Mouse (Mus musculus): ENCODE measurements around the gene Actn1. TPM values are rescaled to one million over a fixed set of nuclear protein-coding genes. Genes with fewer than 3 reads are reported as not detected.

Gene Actn1
- total and polyA plus RNA-seq, 3 experiments: 2.7 to 13.2 (median 5.5) TPM

DNA sequence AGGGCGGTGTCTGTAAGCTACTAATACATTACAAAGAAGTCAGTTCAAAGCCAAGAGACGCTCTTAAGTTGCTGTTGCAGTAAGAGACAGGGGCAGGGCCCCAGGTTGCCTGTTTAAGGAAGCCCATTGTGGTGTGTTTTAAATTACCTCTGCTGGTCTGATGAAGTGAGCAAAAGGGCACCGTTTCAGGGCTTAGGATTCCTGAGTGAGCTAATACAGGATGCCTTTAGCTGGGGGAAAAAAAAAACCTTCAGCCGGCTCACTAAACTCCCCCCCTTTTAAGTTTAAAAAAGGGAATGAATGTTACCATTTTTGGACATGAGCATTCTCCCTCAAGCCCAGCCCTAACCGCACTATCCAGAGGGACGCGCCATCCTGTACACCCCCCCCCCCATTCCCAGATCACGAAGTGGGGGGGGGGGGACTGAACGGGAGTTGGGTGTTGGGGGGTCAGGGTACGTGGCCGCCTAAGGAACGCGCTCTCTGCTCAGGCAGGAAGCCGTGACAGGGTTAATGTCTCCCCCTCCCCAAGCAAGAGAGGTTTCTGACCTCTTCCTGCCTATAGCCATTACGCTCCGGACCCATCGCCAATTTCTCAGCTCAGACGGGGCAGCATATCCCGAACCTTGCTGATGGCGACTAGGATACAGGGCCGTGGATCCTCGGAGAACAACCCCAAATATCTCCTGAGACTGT lies 1.5 kb downstream of the Actn1 start:
- dilution Hi-C loops (cut with MboI; ENCODE audit: extremely low pct_ligation_motif_present, extremely low pct_unique_long_range_greater_than_20kb, low sequenced_read_pairs) (no loop called here), in situ Hi-C loops (cut with MboI; ENCODE audit: low pct_ligation_motif_present, low pct_unique_long_range_greater_than_20kb, low sequenced_read_pairs) (no loop called here)
- H3K36me3 ChIP-seq (replicated peaks in 1 of 2; ENCODE audit: control insufficient read depth in 1 of 2, insufficient read depth in 1 of 2, low read length in 1 of 2): no peaks in the 10 kb centered on the region
- H3K9ac ChIP-seq (ENCODE audit: insufficient read depth, low read depth): no peak overlapping the region
- peaks cover 0 to 15% of the 10 kb centered on the region in 2 experiments; a peak in 2 of 4 replicates for H3K4me1 ChIP-seq (ENCODE audit: control insufficient read depth in 1 of 2, insufficient read depth in 2 of 2)
- no peak for DNase-seq (ENCODE audit: extremely low read depth)
- H3K27ac ChIP-seq (ENCODE audit: insufficient read depth, low read depth): no peak overlapping the region
- peaks cover 22% of the 10 kb centered on the region for H3K27me3 ChIP-seq (replicated peaks)
- TF ChIP-seq MAFK (IDR thresholded peaks at IDR 0.05; ENCODE audit: insufficient replicate concordance, low read length) (no peak), USF1 (IDR thresholded peaks at IDR 0.05; ENCODE audit: low read depth, low read length) (no peak), CHD2 (IDR thresholded peaks at IDR 0.05; ENCODE audit: low read length) (no peak), POLR2A (IDR thresholded peaks at IDR 0.05; ENCODE audit: low read depth, low read length) (no peak)
- H3K4me2 ChIP-seq (ENCODE audit: insufficient read depth, low read depth, poor library complexity, severe bottlenecking): peak overlapping the region; percentile 79
- no peaks in the 10 kb centered on the region for H3K79me2 ChIP-seq (replicated peaks; ENCODE audit: control insufficient read depth, extremely low read depth, insufficient read depth, poor library complexity, severe bottlenecking)
- H3K4me3 ChIP-seq (replicated peaks in 1 of 3; ENCODE audit: low read depth in 2 of 3, low read length in 2 of 3, poor library complexity in 1 of 3): peak overlapping the region; percentile 70 to 82 (median 70)
- H3K9me3 ChIP-seq (replicated peaks; ENCODE audit: low read length): no peaks in the 10 kb centered on the region

DNA sequence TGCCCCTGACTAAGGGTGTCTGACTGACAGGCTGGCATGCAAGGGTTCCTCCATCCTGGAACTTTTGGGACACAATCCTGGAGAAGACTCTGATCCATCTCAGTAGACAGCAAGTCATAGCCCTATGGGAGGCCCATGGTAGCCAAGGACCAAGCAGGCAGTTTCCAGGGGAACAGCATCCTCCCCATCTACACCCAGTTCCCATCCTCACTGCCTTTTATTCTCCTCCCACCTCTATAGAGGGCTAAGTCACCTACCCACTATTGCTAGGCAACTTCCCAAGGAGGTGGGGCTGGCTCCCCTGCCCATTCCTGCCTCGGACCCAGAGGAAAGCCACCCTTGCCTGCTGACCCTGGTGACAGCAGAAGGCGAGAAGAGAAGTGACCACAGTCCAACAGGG lies 8.2 kb downstream of the Actn1 start:
- TF ChIP-seq USF1 (IDR thresholded peaks at IDR 0.05; ENCODE audit: low read depth, low read length): no peak
- TF ChIP-seq ZC3H11A (IDR thresholded peaks at IDR 0.05; ENCODE audit: low read depth, low read length): no peak
- no peak for TF ChIP-seq BHLHE40 (IDR thresholded peaks at IDR 0.05; ENCODE audit: low read depth, low read length)
- dilution Hi-C loops (cut with MboI; ENCODE audit: extremely low pct_ligation_motif_present, extremely low pct_unique_long_range_greater_than_20kb, low sequenced_read_pairs) (no loop called here), in situ Hi-C loops (cut with MboI; ENCODE audit: low pct_ligation_motif_present, low pct_unique_long_range_greater_than_20kb, low sequenced_read_pairs) (no loop called here)
- H3K9me3 ChIP-seq (replicated peaks; ENCODE audit: low read length): no peaks in the 10 kb centered on the region
- H3K4me1 ChIP-seq (ENCODE audit: control insufficient read depth in 1 of 2, insufficient read depth in 2 of 2): 0 out of 4 replicates have a peak, but pooled peaks cover 0 to 2% of the 10 kb centered on the region in 2 experiments
- no peak overlapping the region for H3K4me2 ChIP-seq (ENCODE audit: insufficient read depth, low read depth, poor library complexity, severe bottlenecking)
- no peak overlapping the region for H3K9ac ChIP-seq (ENCODE audit: insufficient read depth, low read depth)
- no peaks in the 10 kb centered on the region for H3K79me2 ChIP-seq (replicated peaks; ENCODE audit: control insufficient read depth, extremely low read depth, insufficient read depth, poor library complexity, severe bottlenecking)
- H3K27me3 ChIP-seq (replicated peaks): no peaks in the 10 kb centered on the region
- H3K4me3 ChIP-seq (replicated peaks in 1 of 3; ENCODE audit: low read depth in 2 of 3, low read length in 2 of 3, poor library complexity in 1 of 3): no peak overlapping the region
- no peaks in the 10 kb centered on the region for H3K36me3 ChIP-seq (replicated peaks in 1 of 2; ENCODE audit: control insufficient read depth in 1 of 2, insufficient read depth in 1 of 2, low read length in 1 of 2)
- no peak overlapping the region for H3K27ac ChIP-seq (ENCODE audit: insufficient read depth, low read depth)
- DNase-seq (ENCODE audit: extremely low read depth): no peak

DNA sequence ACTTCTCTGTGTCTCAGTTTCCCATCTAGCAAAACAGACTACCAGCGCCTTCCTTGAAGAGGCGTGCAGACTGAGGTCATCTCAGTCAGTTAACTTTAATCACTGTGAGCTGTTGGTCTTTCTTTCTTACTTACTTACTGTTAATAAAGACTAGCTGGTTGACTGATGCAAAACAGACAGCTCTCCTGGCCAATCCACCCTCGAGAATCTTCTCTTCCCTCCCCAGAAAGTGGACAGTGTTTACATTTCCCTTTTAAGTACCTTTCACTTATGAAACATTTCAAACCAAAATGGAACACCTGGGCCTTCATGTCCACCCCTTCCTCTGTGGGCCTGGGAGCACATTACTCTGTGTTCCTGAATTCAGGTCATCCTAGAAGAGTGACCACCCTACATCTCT lies 8.6 kb downstream of the Actn1 start:
- TF ChIP-seq HCFC1 (IDR thresholded peaks at IDR 0.05; ENCODE audit: low read depth, low read length): no peak
- Histone ChIP-seq H3K4me1 (ENCODE audit: control insufficient read depth in 1 of 2, insufficient read depth in 2 of 2) (0 out of 4 replicates have a peak, but pooled peaks cover 0 to 2% of the 10 kb centered on the region in 2 experiments), H3K9me3 (replicated peaks; ENCODE audit: low read length) (no peaks in the 10 kb centered on the region), H3K27me3 (replicated peaks) (no peaks in the 10 kb centered on the region), H3K36me3 (replicated peaks in 1 of 2; ENCODE audit: control insufficient read depth in 1 of 2, insufficient read depth in 1 of 2, low read length in 1 of 2) (no peaks in the 10 kb centered on the region), H3K79me2 (replicated peaks; ENCODE audit: control insufficient read depth, extremely low read depth, insufficient read depth, poor library complexity, severe bottlenecking) (no peaks in the 10 kb centered on the region), H3K27ac (ENCODE audit: insufficient read depth, low read depth) (no peak overlapping the region), H3K4me2 (ENCODE audit: insufficient read depth, low read depth, poor library complexity, severe bottlenecking) (no peak overlapping the region), H3K9ac (ENCODE audit: insufficient read depth, low read depth) (no peak overlapping the region), H3K4me3 (replicated peaks in 1 of 3; ENCODE audit: low read depth in 2 of 3, low read length in 2 of 3, poor library complexity in 1 of 3) (no peak overlapping the region)
- dilution Hi-C loops (cut with MboI; ENCODE audit: extremely low pct_ligation_motif_present, extremely low pct_unique_long_range_greater_than_20kb, low sequenced_read_pairs) (no loop called here), in situ Hi-C loops (cut with MboI; ENCODE audit: low pct_ligation_motif_present, low pct_unique_long_range_greater_than_20kb, low sequenced_read_pairs) (no loop called here)
- DNase-seq (ENCODE audit: extremely low read depth): no peak
